Mouse (Mus musculus) hindbrain, embryonic 13.5 days (tissue): ENCODE results near the gene Nrxn2. TPM values are rescaled to one million over a fixed set of nuclear protein-coding genes. Genes with fewer than 3 reads are reported as not detected.

Experiments used
- ATAC-seq: fragments of 200-750 bp; cut with Nextera tagmentation; 2 replicates; pipeline ENCODE4 v1.8.0; 2017; ENCODE audit warnings: moderate TSS enrichment; ENCODE audit not compliant: low FRiP score
- H3K27ac ChIP-seq: fragments of 300-500 bp; sonication (generic); 2 replicates; pipeline ENCODE4 v1.5.1; 2015; ENCODE audit warnings: inconsistent platforms, mild to moderate bottlenecking, moderate library complexity
- H3K27me3 ChIP-seq: fragments of 300-500 bp; sonication (generic); 2 replicates; pipeline ENCODE4 v1.6.1; 2015; ENCODE audit warnings: mild to moderate bottlenecking, inconsistent platforms
- H3K36me3 ChIP-seq: fragments of 300-500 bp; sonication (generic); 2 replicates; pipeline ENCODE4 v1.6.1; 2015; ENCODE audit warnings: mild to moderate bottlenecking, inconsistent platforms
- H3K4me1 ChIP-seq: fragments of 300-500 bp; sonication (generic); replicated peaks from 2 replicates; pipeline ENCODE4 v1.6.1; 2015; ENCODE audit warnings: inconsistent platforms
- H3K4me2 ChIP-seq: fragments of 300-500 bp; sonication (generic); 2 replicates; pipeline ENCODE4 v1.6.1; 2015; ENCODE audit warnings: inconsistent platforms, mild to moderate bottlenecking, moderate library complexity
- H3K4me3 ChIP-seq: fragments of 300-500 bp; sonication (generic); 2 replicates; pipeline ENCODE4 v1.5.1; 2015; ENCODE audit warnings: mild to moderate bottlenecking, inconsistent platforms
- H3K9ac ChIP-seq: fragments of 300-500 bp; sonication (generic); 2 replicates; pipeline ENCODE4 v1.6.1; 2015; ENCODE audit warnings: mild to moderate bottlenecking, inconsistent platforms
- H3K9me3 ChIP-seq: fragments of 300-500 bp; sonication (generic); 2 replicates; pipeline ENCODE4 v1.6.1; 2016; ENCODE audit warnings: inconsistent platforms
- WGBS: fragments of 180-500 bp; shearing (Covaris S2); methylation state at CpG from one replicate; pipeline ENCODE4 v1.1.7; 2015; 5-methylcytosine and 5-hydroxymethylcytosine counted together
- polyA plus RNA-seq: library from polyadenylated mRNA; unstranded; fragments of >200 nt; fragmentation: Nextera tagmentation; extraction: Ambion mirVana; gene quantifications from 2 replicates; pipeline ENCODE4 v1.2.1, GENCODE M21; 2015

Gene Nrxn2
- polyA plus RNA-seq, 1 experiment from 2014 or later = 23.5 TPM

DNA sequence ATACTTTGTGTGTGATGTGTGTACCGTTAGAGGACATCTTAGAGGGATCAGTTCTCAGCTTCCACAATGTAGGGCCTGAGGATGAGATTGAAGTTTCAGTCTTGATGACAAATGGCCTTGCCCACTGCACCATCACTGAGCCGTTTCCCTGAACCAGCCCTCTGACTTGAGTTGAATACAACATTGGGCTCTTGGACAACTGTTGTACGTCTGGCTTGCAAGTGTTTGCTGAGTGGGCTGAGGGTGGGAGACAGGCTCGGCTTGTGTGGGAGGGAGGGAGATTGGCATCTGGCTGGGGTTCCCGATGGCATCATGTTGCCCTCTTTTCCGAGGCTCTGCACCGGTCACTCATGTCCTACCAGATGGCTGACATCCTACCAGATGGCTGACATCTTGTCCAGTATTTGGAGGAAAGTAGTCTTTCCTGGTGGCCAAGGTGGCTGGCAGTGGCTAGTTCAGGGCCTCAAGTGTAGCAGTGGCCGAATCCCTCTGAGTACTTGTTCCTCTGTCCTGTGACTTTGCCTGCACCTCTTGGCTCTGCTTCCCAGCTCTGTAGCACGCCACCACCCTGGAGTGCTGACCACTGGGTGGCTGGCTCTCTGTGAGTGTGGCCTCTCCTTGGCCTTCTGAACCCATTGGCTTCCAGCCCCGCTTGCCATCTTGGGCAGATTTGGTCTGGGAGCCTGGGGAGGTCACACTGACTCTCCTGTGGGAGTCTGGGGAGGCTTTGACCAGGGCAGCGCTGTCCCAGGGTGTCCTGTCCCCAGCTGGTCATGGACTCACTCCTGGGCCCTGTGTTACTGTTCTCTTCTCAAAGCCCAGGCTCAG is 115.0 kb downstream of the Nrxn2 start:
- Histone ChIP-seq H3K4me2 (no peak overlapping the region), H3K9me3 (no peaks in the 10 kb centered on the region), H3K4me3 (no peak overlapping the region), H3K4me1 (peaks cover 67% of the 10 kb centered on the region), H3K9ac (0 out of 2 replicates have a peak overlapping the region, but pooled peaks have one; percentile 76), H3K36me3 (no peaks in the 10 kb centered on the region), H3K27ac (peak overlapping the region; percentile 58; the same call in 1 of the 2 replicates), H3K27me3 (no peaks in the 10 kb centered on the region)
- WGBS = 58% methylated on average over 11 of the region's 11 CpGs
- ATAC-seq = no peak

DNA sequence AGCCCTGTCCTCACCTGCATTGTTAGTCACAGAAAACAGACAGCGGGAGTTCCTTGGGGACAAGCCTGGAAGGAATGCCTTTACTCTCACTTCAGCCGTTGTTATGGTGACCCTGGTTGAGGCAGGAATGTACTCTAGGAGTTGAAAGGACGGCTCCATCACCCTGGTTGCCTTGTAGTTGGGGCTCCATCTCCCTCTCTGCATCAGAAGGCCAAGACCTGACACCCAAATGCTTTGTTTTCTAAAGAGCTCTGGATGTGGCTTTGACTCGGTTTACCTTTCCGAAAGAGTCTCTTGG is 115.5 kb downstream of the Nrxn2 start:
- WGBS = 40% methylated on average over 5 of the region's 5 CpGs
- Histone ChIP-seq H3K27me3 (no peaks in the 10 kb centered on the region), H3K9ac (no peak overlapping the region), H3K27ac (peak overlapping the region; percentile 35; the same call in 1 of the 2 replicates), H3K4me3 (no peak overlapping the region), H3K4me1 (peaks cover 63% of the 10 kb centered on the region), H3K9me3 (no peaks in the 10 kb centered on the region), H3K4me2 (no peak overlapping the region), H3K36me3 (no peaks in the 10 kb centered on the region)
- ATAC-seq = no peak

DNA sequence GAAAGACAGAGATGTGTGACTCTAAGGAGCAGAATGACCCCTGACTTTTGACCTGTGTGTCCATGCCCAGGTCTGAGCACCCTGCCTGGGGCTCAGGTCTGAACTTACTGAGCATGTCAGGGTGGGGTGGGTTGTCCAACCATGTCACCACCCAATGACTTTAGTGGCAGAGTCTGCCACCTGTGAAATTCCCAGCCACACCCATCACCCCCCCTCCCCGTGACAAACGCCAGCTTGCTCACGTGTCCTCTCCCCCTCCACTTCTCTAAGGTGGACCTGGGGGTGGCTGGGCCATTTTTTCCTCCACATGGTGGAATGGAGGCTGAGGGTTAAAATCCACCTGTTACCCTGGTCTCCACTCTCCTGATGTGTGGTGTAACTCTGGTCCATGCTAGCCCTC is 117.7 kb downstream of the Nrxn2 start:
- no peak for ATAC-seq
- H3K36me3 ChIP-seq = no peaks in the 10 kb centered on the region
- 73% methylated on average over 3 of the region's 3 CpGs for WGBS
- no peak overlapping the region for H3K27ac ChIP-seq
- H3K4me2 ChIP-seq = no peak overlapping the region
- peaks cover 47% of the 10 kb centered on the region for H3K4me1 ChIP-seq
- H3K27me3 ChIP-seq = no peaks in the 10 kb centered on the region
- no peak overlapping the region for H3K9ac ChIP-seq
- no peak overlapping the region for H3K4me3 ChIP-seq
- no peaks in the 10 kb centered on the region for H3K9me3 ChIP-seq

DNA sequence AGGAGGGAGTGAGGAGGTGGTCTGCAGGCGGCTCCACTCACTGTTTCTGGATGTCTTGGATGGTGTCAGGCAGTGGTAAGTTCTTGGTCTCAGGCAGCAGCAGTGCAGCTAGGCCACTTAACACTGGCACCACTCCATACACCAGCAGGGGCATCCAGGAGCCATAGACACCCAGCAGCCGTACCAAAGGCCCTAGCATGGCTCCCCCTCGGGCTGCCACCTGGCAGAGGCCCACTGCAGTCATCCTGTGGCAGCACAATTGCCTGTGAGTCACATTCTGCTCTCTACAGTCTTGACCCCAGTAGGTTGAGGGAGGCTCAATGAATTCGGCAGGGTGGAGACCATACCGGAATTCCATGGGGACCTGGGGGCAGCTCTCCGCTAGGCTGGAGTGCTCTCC is 118.2 kb downstream of the Nrxn2 start:
- H3K36me3 ChIP-seq = no peaks in the 10 kb centered on the region
- no peak overlapping the region for H3K4me2 ChIP-seq
- H3K27me3 ChIP-seq = no peaks in the 10 kb centered on the region
- H3K4me1 ChIP-seq = peaks cover 42% of the 10 kb centered on the region
- no peak for ATAC-seq
- H3K4me3 ChIP-seq = no peak overlapping the region
- WGBS = 71% methylated on average over 6 of the region's 6 CpGs
- peak overlapping the region; percentile 23; the same call in 1 of the 2 replicates for H3K27ac ChIP-seq
- H3K9ac ChIP-seq = no peak overlapping the region
- H3K9me3 ChIP-seq = no peaks in the 10 kb centered on the region

DNA sequence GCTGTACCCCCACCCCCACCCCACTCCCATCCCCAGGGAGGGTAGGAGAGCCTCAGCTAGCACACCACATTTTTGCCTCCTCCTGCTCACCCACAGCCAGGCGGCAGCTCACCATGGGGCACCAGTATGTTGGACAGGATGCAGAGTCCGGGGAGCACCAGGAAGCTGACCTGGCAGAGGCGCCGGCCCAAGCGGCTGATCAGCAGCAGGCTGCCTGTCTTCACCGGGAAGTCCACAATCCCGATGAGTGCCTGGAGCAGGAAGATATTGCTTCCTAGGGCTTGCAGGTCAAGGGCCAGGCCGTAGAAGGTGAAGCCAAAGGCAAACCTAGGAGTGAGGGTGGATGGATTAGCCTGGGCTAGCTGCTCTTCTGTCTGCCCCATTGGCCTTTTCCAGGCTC is 119.0 kb downstream of the Nrxn2 start:
- H3K27me3 ChIP-seq = no peaks in the 10 kb centered on the region
- WGBS = 80% methylated on average over 8 of the region's 8 CpGs

DNA sequence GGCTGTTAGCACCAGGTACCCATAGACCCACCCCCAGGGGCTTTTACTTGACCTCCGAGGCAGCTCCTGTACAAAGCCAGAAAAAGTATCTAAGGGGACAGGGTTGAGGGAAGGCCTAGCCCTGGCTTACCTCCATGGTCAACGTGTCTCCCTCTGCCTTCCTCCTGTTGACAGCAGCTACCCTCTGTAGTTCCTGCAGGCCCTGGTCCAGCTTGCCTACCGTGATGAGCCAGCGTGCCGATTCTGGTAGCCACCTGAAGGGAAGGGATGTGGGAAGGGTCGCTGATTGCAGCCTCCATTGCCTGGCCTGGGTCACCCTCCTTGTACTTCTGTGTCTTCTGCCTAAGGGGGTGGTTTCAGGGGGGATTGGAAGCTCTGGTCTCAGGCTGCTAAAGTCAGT is 120.0 kb downstream of the Nrxn2 start:
- H3K4me2 ChIP-seq = no peak overlapping the region
- peaks cover 24% of the 10 kb centered on the region for H3K4me1 ChIP-seq
- no peak overlapping the region for H3K27ac ChIP-seq
- no peaks in the 10 kb centered on the region for H3K27me3 ChIP-seq
- no peak overlapping the region for H3K4me3 ChIP-seq
- H3K36me3 ChIP-seq = no peaks in the 10 kb centered on the region
- no peak for ATAC-seq
- WGBS = 94% methylated on average over 6 of the region's 6 CpGs
- H3K9ac ChIP-seq = no peak overlapping the region
- no peaks in the 10 kb centered on the region for H3K9me3 ChIP-seq

More for the DNA sequence above, 119.0 kb downstream of the Nrxn2 start:
- Histone ChIP-seq H3K4me1 (peaks cover 34% of the 10 kb centered on the region), H3K27ac (no peak overlapping the region), H3K9ac (no peak overlapping the region), H3K4me2 (no peak overlapping the region), H3K36me3 (no peaks in the 10 kb centered on the region), H3K9me3 (no peaks in the 10 kb centered on the region), H3K4me3 (no peak overlapping the region)
- ATAC-seq = no peak

DNA sequence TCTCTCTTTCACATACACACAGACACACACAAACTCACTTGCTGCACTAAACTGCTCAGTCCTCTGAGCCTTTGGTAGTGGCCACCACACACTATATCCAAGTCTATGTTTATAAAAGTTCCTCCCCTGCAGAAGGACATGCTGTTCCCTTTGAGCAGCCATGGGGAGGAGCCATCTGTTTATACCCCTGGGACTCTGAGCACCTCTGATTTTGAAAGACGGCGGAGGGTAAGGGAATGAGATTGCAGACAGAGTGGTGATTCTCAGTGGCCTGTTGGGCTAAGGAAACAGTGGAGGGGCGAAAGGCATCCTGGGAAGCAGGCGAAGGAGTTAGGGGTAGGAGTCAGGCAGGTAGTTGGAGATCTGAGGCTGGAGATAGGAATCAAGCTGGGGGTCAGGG is 121.1 kb downstream of the Nrxn2 start:
- H3K4me2 ChIP-seq = no peak overlapping the region
- 75% methylated on average over 4 of the region's 4 CpGs for WGBS
- peaks cover 15% of the 10 kb centered on the region for H3K4me1 ChIP-seq
- no peak overlapping the region for H3K9ac ChIP-seq
- H3K9me3 ChIP-seq = no peaks in the 10 kb centered on the region
- H3K4me3 ChIP-seq = no peak overlapping the region
- H3K27me3 ChIP-seq = no peaks in the 10 kb centered on the region
- H3K27ac ChIP-seq = no peak overlapping the region
- H3K36me3 ChIP-seq = no peaks in the 10 kb centered on the region
- ATAC-seq = no peak

DNA sequence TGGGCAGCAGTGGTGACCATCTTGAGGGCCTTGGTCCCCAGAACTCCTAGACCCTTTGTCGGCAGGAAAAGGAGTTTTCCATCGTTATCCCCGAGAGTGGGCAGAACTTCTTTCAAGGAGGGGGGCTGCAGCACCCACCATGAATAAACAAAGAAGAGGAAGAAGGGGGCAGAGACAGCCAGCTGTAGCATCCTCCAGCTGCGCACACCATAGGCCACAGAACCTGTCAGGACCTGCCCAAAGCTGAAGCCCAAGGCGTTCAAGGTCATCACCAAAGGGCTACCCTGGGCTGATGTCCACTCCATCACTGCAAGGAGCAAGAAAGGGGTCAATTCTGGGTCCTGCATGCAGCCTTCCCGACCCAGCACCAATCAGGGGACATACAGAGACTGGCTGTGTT is 121.7 kb downstream of the Nrxn2 start:
- WGBS = 78% methylated on average over 6 of the region's 6 CpGs

DNA sequence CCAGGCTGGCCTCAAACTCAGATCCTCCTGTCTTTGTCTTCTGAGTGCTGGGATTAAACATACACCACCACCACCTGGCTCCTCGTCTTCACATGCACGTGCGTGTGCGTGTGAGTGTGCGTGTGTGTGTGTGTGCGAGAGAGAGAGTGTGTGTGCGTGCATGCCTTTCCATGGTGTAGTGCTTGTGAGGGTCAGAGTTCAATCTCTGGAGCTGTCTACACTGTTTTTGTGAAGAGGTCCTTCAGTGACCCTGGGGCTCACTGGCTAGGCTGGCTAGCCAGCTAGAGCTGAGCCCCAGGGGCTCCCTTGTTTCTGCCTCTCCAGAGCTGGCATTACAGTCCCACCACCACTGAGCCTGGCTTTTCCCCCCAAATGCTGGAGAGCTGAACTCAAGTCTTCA is 123.0 kb downstream of the Nrxn2 start:
- Histone ChIP-seq H3K27me3 (no peaks in the 10 kb centered on the region), H3K4me1 (peaks cover 15% of the 10 kb centered on the region), H3K4me2 (no peak overlapping the region), H3K9ac (no peak overlapping the region), H3K4me3 (no peak overlapping the region), H3K27ac (no peak overlapping the region), H3K9me3 (no peaks in the 10 kb centered on the region), H3K36me3 (no peaks in the 10 kb centered on the region)
- ATAC-seq = no peak
- WGBS = 90% methylated on average over 7 of the region's 7 CpGs

More for the DNA sequence above, 121.7 kb downstream of the Nrxn2 start:
- no peaks in the 10 kb centered on the region for H3K36me3 ChIP-seq
- no peaks in the 10 kb centered on the region for H3K27me3 ChIP-seq
- H3K9ac ChIP-seq = no peak overlapping the region
- no peak overlapping the region for H3K4me3 ChIP-seq
- no peak overlapping the region for H3K27ac ChIP-seq
- peaks cover 15% of the 10 kb centered on the region for H3K4me1 ChIP-seq
- no peak for ATAC-seq
- no peaks in the 10 kb centered on the region for H3K9me3 ChIP-seq
- H3K4me2 ChIP-seq = no peak overlapping the region

DNA sequence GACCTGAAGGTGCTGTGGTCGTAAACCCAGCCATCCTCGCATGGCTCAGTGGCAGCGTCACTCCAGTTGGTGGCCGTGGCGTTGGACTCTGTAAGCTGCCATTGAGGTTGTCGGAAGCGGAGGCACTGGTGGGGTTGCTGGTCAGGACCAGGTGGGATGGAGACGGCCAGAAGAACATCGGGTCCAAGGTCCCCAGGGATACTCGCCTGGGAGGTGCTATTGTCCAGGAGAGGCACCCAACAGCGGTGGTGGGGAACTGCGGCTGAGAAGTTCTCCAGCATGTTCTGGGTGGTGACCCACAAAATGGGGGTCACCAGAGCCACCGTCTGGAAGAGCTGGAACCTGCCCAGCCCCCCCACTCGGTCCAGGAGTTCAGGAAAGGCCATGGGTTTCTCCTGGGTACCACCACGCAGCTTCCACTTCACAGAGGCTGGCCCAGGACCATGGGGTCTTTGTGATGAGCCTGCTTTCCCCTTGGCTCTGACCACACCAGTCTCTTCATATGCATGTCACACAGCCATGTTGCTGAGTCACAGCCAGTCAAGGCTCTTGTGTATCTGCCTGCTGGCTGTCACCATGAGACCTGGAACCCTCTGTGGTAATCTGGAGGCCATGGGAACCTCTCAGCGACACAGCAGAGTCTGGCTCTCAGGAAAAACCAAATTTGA is 124.0 kb downstream of the Nrxn2 start, which contains the start of gene Slc22a12:
Gene Slc22a12, minus strand, starts transcription at position 666 of the 668 bp plus-strand sequence.
- Histone ChIP-seq H3K27ac (no peak within 1 kb of the TSS), H3K9ac (no peak within 1 kb of the TSS)
- whole genome bisulfite sequencing = 91% methylated on average over 16 of the region's 16 CpGs

DNA sequence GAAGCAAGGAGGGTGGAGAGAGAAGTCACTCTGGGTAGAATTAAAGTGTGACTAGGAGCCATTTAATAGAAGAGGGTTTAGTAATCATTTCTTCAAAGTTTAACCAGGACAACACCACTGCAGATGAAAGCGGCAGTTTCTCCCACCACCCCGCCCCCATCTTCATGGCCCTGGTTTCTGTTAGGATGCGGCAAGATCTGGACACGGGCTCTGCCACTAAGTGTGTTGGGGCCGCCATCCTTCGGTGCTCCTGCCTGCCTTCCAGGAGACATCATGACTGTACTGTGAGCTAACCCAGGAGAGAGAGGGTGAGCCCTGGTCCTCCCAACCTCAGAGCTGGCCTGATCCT is 124.5 kb downstream of the Nrxn2 start:
- Histone ChIP-seq H3K4me1 (peaks cover 4% of the 10 kb centered on the region; the same call in 1 of the 2 replicates), H3K27ac (no peak overlapping the region), H3K4me2 (no peak overlapping the region), H3K36me3 (no peaks in the 10 kb centered on the region), H3K27me3 (no peaks in the 10 kb centered on the region), H3K9me3 (no peaks in the 10 kb centered on the region), H3K9ac (no peak overlapping the region), H3K4me3 (no peak overlapping the region)
- 93% methylated on average over 6 of the region's 6 CpGs for WGBS
- ATAC-seq = no peak

More for the DNA sequence above, 124.0 kb downstream of the Nrxn2 start, which contains the start of gene Slc22a12:
- Histone ChIP-seq H3K4me1 (peaks cover 5% of the 10 kb centered on the region), H3K27me3 (no peaks in the 10 kb centered on the region), H3K9me3 (no peaks in the 10 kb centered on the region), H3K36me3 (no peaks in the 10 kb centered on the region), H3K4me3 (no peak within 1 kb of the TSS), H3K4me2 (no peak within 1 kb of the TSS)
- ATAC-seq = no peak

DNA sequence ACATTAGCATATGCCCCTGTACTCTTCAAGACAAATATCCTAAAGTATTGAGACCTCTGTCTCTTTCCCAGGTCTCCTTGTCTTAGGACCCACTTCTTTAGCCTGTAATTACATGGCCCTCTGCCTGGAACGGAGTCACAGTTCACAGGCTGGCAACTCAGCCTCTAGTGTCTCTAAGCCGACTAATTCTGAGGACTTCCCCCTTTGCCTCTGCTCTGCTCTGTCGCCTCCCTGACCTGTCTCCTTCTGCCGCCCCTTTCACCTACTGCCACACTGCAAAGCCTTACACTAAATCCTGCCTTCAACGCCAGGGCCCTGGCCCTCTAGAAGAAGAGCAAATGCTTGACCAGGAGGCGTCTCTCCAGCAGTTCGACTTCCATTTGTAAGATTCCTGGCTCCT is 125.0 kb downstream of the Nrxn2 start:
- Histone ChIP-seq H3K4me3 (no peak overlapping the region), H3K27me3 (no peaks in the 10 kb centered on the region), H3K27ac (no peak overlapping the region), H3K9ac (no peak overlapping the region), H3K36me3 (no peaks in the 10 kb centered on the region), H3K4me1 (peaks cover 8% of the 10 kb centered on the region; the same call in 1 of the 2 replicates), H3K9me3 (no peaks in the 10 kb centered on the region), H3K4me2 (no peak overlapping the region)
- ATAC-seq = no peak
- 55% methylated on average over 7 of the region's 7 CpGs for WGBS

DNA sequence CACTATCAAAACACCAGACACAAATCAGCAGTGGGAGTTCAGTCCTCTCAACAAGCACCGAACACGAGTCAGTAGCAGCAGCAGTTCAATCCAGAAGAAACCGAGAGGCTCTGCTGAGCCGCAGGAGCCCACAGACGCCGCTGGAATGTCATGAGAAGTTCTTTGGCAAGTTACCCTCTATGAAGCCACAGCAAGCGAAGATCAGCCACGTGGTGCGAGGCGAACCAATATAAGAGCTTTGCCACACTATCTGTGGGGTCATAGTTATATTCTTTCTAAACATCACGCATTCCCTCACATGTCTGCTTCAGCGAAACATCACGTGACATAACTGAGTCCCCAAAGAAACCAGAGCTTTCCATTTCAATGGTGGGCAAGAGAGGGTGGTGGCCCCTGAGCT is 126.2 kb downstream of the Nrxn2 start:
- Histone ChIP-seq H3K27me3 (no peaks in the 10 kb centered on the region), H3K9me3 (no peaks in the 10 kb centered on the region), H3K36me3 (no peaks in the 10 kb centered on the region), H3K27ac (no peak overlapping the region), H3K4me1 (peaks cover 11% of the 10 kb centered on the region; the same call in 1 of the 2 replicates), H3K4me2 (no peak overlapping the region), H3K4me3 (no peak overlapping the region), H3K9ac (no peak overlapping the region)
- no peak for ATAC-seq
- WGBS = 92% methylated on average over 13 of the region's 13 CpGs
